8 mouse cellular contexts compared by ENCODE assay signal in genomic region chr11:43474225-43474774, GRCm38 (mm10). TPM values are rescaled to one million over a fixed set of nuclear protein-coding genes. Genes with fewer than 3 reads are reported as not detected.
DNase-seq lines count a peak whose midpoint lies in the region; ATAC-seq and TF ChIP-seq lines count a peak whose summit lies in the region.

Gene C1qtnf2, plus strand, starts transcription at chr11:43474276.

- no peak for TF ChIP-seq CTCF in liver, adult 2 months (IDR thresholded peaks at IDR 0.05; ENCODE audit: low read depth, low read length)
- no peak for TF ChIP-seq CTCF in cortical plate, adult 2 months (IDR thresholded peaks at IDR 0.05; ENCODE audit: extremely low read depth, insufficient read depth, low read length)

- peaks cover 6% of the 10 kb centered on the region for H3K27me3 ChIP-seq in liver, adult 2 months (ENCODE audit: control insufficient read depth, insufficient read depth, low read length)
- H3K27me3 ChIP-seq in intestine, embryonic 15.5 days (replicated peaks), result no peaks in the 10 kb centered on the region

- H3K4me2 ChIP-seq in intestine, embryonic 15.5 days (replicated peaks), result peak within 1 kb of the TSS; percentile 86

- 3% methylated on average over 24 of the region's 24 CpGs for WGBS in liver, adult 2 months
- 3% methylated on average over 24 of the region's 24 CpGs for WGBS in intestine, embryonic 15.5 days

- H3K79me2 ChIP-seq in liver, adult 2 months (ENCODE audit: control insufficient read depth, insufficient read depth, low read length), result no peaks in the 10 kb centered on the region

- no peaks in the 10 kb centered on the region for H3K9me3 ChIP-seq in intestine, embryonic 15.5 days

- no peak within 1 kb of the TSS for H3K27ac ChIP-seq in liver, adult 2 months (replicated peaks; ENCODE audit: insufficient read depth, low read depth, low read length)
- no peak within 1 kb of the TSS for H3K27ac ChIP-seq in cortical plate, adult 2 months (ENCODE audit: insufficient read depth, low read length)
- no peak within 1 kb of the TSS for H3K27ac ChIP-seq in intestine, embryonic 15.5 days

- H3K36me3 ChIP-seq in liver, adult 2 months (ENCODE audit: control insufficient read depth, insufficient read depth, low read length), result no peaks in the 10 kb centered on the region
- H3K36me3 ChIP-seq in intestine, embryonic 15.5 days, result no peaks in the 10 kb centered on the region

- DNase-seq in liver, adult 2 months (ENCODE audit: extremely low read depth, low read depth, low spot score), result no peak
- no peak for DNase-seq in liver
- DNase-seq in heart, adult 11 months, result peak; percentile 97
- DNase-seq in lung, postnatal 14 days, result peak; percentile 62
- peak; percentile 34 for DNase-seq in right cerebral cortex, postnatal 14 days
- DNase-seq in cerebellum, postnatal 36 days, result no peak

- peak within 1 kb of the TSS; percentile 56 for H3K9ac ChIP-seq in liver, adult 2 months (ENCODE audit: low read depth, low read length)
- H3K9ac ChIP-seq in intestine, embryonic 15.5 days, result no peak within 1 kb of the TSS

- no peak for TF ChIP-seq POLR2A in liver, adult 2 months (IDR thresholded peaks at IDR 0.05; ENCODE audit: extremely low read depth, insufficient read depth, low read length)
- TF ChIP-seq POLR2A in cortical plate, adult 2 months (IDR thresholded peaks at IDR 0.05; ENCODE audit: extremely low read depth, insufficient read depth, low read length), result no peak

- ATAC-seq in intestine, embryonic 15.5 days, result peak; percentile 81

- no peaks in the 10 kb centered on the region for H3K4me1 ChIP-seq in liver, adult 2 months (ENCODE audit: control insufficient read depth, insufficient read depth, low read length)
- no peaks in the 10 kb centered on the region for H3K4me1 ChIP-seq in cortical plate, adult 2 months (ENCODE audit: control insufficient read depth, insufficient read depth, low read length)
- peaks cover 13% of the 10 kb centered on the region for H3K4me1 ChIP-seq in intestine, embryonic 15.5 days (replicated peaks)

- peak within 1 kb of the TSS; percentile 65 for H3K4me3 ChIP-seq in liver, adult 2 months (ENCODE audit: insufficient read depth, low read depth, low read length)
- H3K4me3 ChIP-seq in cortical plate, adult 2 months (ENCODE audit: insufficient read depth, low read length), result peak within 1 kb of the TSS; percentile 26
- H3K4me3 ChIP-seq in intestine, embryonic 15.5 days (replicated peaks), result peak within 1 kb of the TSS; percentile 37

RNA-seq across cellular contexts. Expression of gene C1qtnf2, which starts in this region (rescaled TPM):
- total RNA-seq in liver, adult 2 months (2014; rRNA removed), result 1.2 and 1.5 TPM in 2 replicates
- 1.4 and 2.6 TPM in 2 replicates for polyA plus RNA-seq in liver, adult 2 months (2012; rRNA removed)
- polyA plus RNA-seq in cortical plate, adult 2 months (2012; rRNA removed), result 2.1 and 3.7 TPM in 2 replicates
- 6.3 and 6.6 TPM in 2 replicates for polyA plus RNA-seq in intestine, embryonic 15.5 days (2015; fragmentation: Nextera tagmentation; extraction: Ambion mirVana)

Comparison
In these comparisons a context has a peak if more than half of its experiments do, and no peak if none do; other contexts are left out.
1. DNase-seq: peak in heart, adult 11 months (single experiment), lung, postnatal 14 days (single experiment) and right cerebral cortex, postnatal 14 days (single experiment); none in liver, adult 2 months (single experiment), liver (single experiment) and cerebellum, postnatal 36 days (0 of 2).
2. Peak in every context shown above with its lines, with median percentiles within 50 percentile points of each other: H3K4me3 ChIP-seq.